Mouse (Mus musculus) erythroblast, embryonic 14.5 days (primary cell): ENCODE data around the gene Spag7. TPM values are rescaled to one million over a fixed set of nuclear protein-coding genes. Genes with fewer than 3 reads are reported as not detected.

Experiments
- H3K27me3 ChIP-seq: 2 replicates; pipeline ENCODE4 v1.6.1; 2012; ENCODE audit warnings: inconsistent platforms; ENCODE audit not compliant: control insufficient read depth
- H3K36me3 ChIP-seq: 2 replicates; pipeline ENCODE4 v1.6.1; 2012; ENCODE audit warnings: mild to moderate bottlenecking, inconsistent platforms; ENCODE audit not compliant: control insufficient read depth
- H3K4me1 ChIP-seq: 2 replicates; pipeline ENCODE4 v1.6.1; 2012; ENCODE audit warnings: inconsistent platforms; ENCODE audit not compliant: control insufficient read depth
- H3K4me3 ChIP-seq: replicated peaks from 2 replicates; pipeline ENCODE3; 2012; ENCODE audit warnings: moderate library complexity, mild to moderate bottlenecking, inconsistent platforms
- H3K9me3 ChIP-seq: 2 replicates; pipeline ENCODE4 v1.6.1; 2012; ENCODE audit warnings: low read length, inconsistent platforms, mixed read lengths; ENCODE audit not compliant: control insufficient read depth
- GATA1 ChIP-seq: IDR thresholded peaks from 2 replicates; pipeline ENCODE4 v1.6.1; 2012; ENCODE audit warnings: low read length, inconsistent platforms, mixed read lengths
- TAL1 ChIP-seq: IDR thresholded peaks from 3 replicates; pipeline ENCODE4 v1.6.1; 2012; ENCODE audit warnings: low read length, inconsistent platforms, mixed read lengths
- polyA plus RNA-seq: library from polyadenylated mRNA; stranded (reverse); fragments of >175 nt; gene quantifications from 2 replicates; pipeline ENCODE4 v1.2.3, GENCODE M21; 2012

Spag7 gene
- polyA plus RNA-seq, 1 experiment: 18.1 TPM

GRCm38 (mm10) chr11:70660571-70660970 lies 8.6 kb downstream of the Spag7 start:
- H3K27me3 ChIP-seq: peaks cover 15% of the 10 kb centered on the region
- H3K4me1 ChIP-seq: peaks cover 22% of the 10 kb centered on the region
- peaks cover 50% of the 10 kb centered on the region for H3K36me3 ChIP-seq
- H3K9me3 ChIP-seq: no peaks in the 10 kb centered on the region
- TF ChIP-seq TAL1: no peak
- H3K4me3 ChIP-seq: no peak overlapping the region

- TF ChIP-seq GATA1: no peak
- no peak for TF ChIP-seq TAL1
- Histone ChIP-seq H3K27me3 (peaks cover 16% of the 10 kb centered on the region), H3K4me1 (peaks cover 30% of the 10 kb centered on the region), H3K9me3 (no peaks in the 10 kb centered on the region), H3K4me3 (no peak overlapping the region), H3K36me3 (peaks cover 34% of the 10 kb centered on the region)
Observed at GRCm38 (mm10) chr11:70658942-70659341, 10.3 kb downstream of the Spag7 start.

- Histone ChIP-seq H3K9me3 (no peaks in the 10 kb centered on the region), H3K4me3 (no peak overlapping the region), H3K36me3 (peaks cover 30% of the 10 kb centered on the region), H3K4me1 (peaks cover 32% of the 10 kb centered on the region), H3K27me3 (peaks cover 16% of the 10 kb centered on the region)
- TF ChIP-seq GATA1: no peak
- TF ChIP-seq TAL1: no peak
Observed at GRCm38 (mm10) chr11:70658521-70658920, 10.7 kb downstream of the Spag7 start.

- no peaks in the 10 kb centered on the region for H3K9me3 ChIP-seq
- peaks cover 27% of the 10 kb centered on the region for H3K36me3 ChIP-seq
- TF ChIP-seq GATA1 (no peak), TAL1 (no peak)
- H3K4me3 ChIP-seq: no peak overlapping the region
- peaks cover 16% of the 10 kb centered on the region for H3K27me3 ChIP-seq
- peaks cover 38% of the 10 kb centered on the region for H3K4me1 ChIP-seq
Observed at GRCm38 (mm10) chr11:70657991-70658390, 11.2 kb downstream of the Spag7 start.

- TF ChIP-seq TAL1 (no peak), GATA1 (no peak)
- peaks cover 42% of the 10 kb centered on the region for H3K4me1 ChIP-seq
Observed at GRCm38 (mm10) chr11:70657573-70657972, 11.6 kb downstream of the Spag7 start.

GRCm38 (mm10) chr11:70656964-70657363 lies 12.3 kb downstream of the Spag7 start, which contains the start of gene Eno3:
Gene Eno3 (plus strand): TSS chr11:70657202.
- TF ChIP-seq TAL1 (no peak), GATA1 (no peak)
- H3K36me3 ChIP-seq: peaks cover 27% of the 10 kb centered on the region

More at GRCm38 (mm10) chr11:70657573-70657972, 11.6 kb downstream of the Spag7 start:
- Histone ChIP-seq H3K4me3 (no peak overlapping the region), H3K36me3 (peaks cover 27% of the 10 kb centered on the region), H3K27me3 (peaks cover 16% of the 10 kb centered on the region), H3K9me3 (no peaks in the 10 kb centered on the region)

GRCm38 (mm10) chr11:70656456-70656927 lies 12.7 kb downstream of the Spag7 start:
- peaks cover 16% of the 10 kb centered on the region for H3K27me3 ChIP-seq
- peaks cover 27% of the 10 kb centered on the region for H3K36me3 ChIP-seq
- H3K4me3 ChIP-seq: peak overlapping the region; percentile 79
- H3K9me3 ChIP-seq: no peaks in the 10 kb centered on the region
- H3K4me1 ChIP-seq: peaks cover 53% of the 10 kb centered on the region
- no peak for TF ChIP-seq TAL1
- TF ChIP-seq GATA1: no peak

More at GRCm38 (mm10) chr11:70656964-70657363, 12.3 kb downstream of the Spag7 start, which contains the start of gene Eno3:
- H3K4me3 ChIP-seq: peak within 1 kb of the TSS; percentile 79
- H3K4me1 ChIP-seq: peaks cover 48% of the 10 kb centered on the region
- H3K27me3 ChIP-seq: peaks cover 16% of the 10 kb centered on the region
- H3K9me3 ChIP-seq: no peaks in the 10 kb centered on the region

- H3K4me1 ChIP-seq: peaks cover 59% of the 10 kb centered on the region
Observed at GRCm38 (mm10) chr11:70655571-70656455, 13.4 kb downstream of the Spag7 start.

GRCm38 (mm10) chr11:70654923-70655570 lies 14.2 kb downstream of the Spag7 start:
- Histone ChIP-seq H3K27me3 (peaks cover 16% of the 10 kb centered on the region), H3K9me3 (no peaks in the 10 kb centered on the region), H3K4me1 (peaks cover 67% of the 10 kb centered on the region), H3K36me3 (peaks cover 31% of the 10 kb centered on the region), H3K4me3 (peak overlapping the region; percentile 79)
- no peak for TF ChIP-seq TAL1
- no peak for TF ChIP-seq GATA1

More at GRCm38 (mm10) chr11:70655571-70656455, 13.4 kb downstream of the Spag7 start:
- Histone ChIP-seq H3K27me3 (peaks cover 16% of the 10 kb centered on the region), H3K36me3 (peaks cover 28% of the 10 kb centered on the region), H3K9me3 (no peaks in the 10 kb centered on the region), H3K4me3 (peak overlapping the region; percentile 79)
- TF ChIP-seq GATA1: no peak
- no peak for TF ChIP-seq TAL1
